Mouse (Mus musculus) common myeloid progenitor, adult 5-6 weeks (primary cell): ENCODE data around the gene Sgsh. TPM values are rescaled to one million over a fixed set of nuclear protein-coding genes. Genes with fewer than 3 reads are reported as not detected.

Source experiments
- ATAC-seq: replicated peaks from 2 replicates; pipeline ENCODE4 v1.8.0; 2016; ENCODE audit warnings: low read depth, mild to moderate bottlenecking, moderate TSS enrichment, inconsistent platforms; ENCODE audit not compliant: poor library complexity, severe bottlenecking
- total RNA-seq: library from RNA; stranded (forward); fragments of 200-1000, 187-1606 nt; gene quantifications from 2 replicates; pipeline ENCODE4 v1.2.3, GENCODE M21; 2017

The Sgsh gene
- total RNA-seq, 1 experiment from 2014 or later, result 6.7 TPM

- no peak for ATAC-seq
Measured at GRCm38 (mm10) chr11:119314252-119314936, 40.9 kb downstream of the Sgsh start.

- ATAC-seq, result no peak
Measured at GRCm38 (mm10) chr11:119310621-119311020, 44.7 kb downstream of the Sgsh start.

GRCm38 (mm10) chr11:119307916-119308315, 47.4 kb downstream of the Sgsh start:
- no peak for ATAC-seq

GRCm38 (mm10) chr11:119307658-119307867, 47.8 kb downstream of the Sgsh start, which contains the start of gene Card14:
TSS of gene Card14 (plus strand) at chr11:119307768.
- no peak for ATAC-seq

- no peak for ATAC-seq
Measured at GRCm38 (mm10) chr11:119306762-119307657, 48.3 kb downstream of the Sgsh start.

GRCm38 (mm10) chr11:119304904-119305712, 50.2 kb downstream of the Sgsh start:
- ATAC-seq, result peak; percentile 84

- no peak for ATAC-seq
Measured at GRCm38 (mm10) chr11:119300986-119301385, 54.4 kb downstream of the Sgsh start.

- peak; percentile 48 for ATAC-seq
Measured at GRCm38 (mm10) chr11:119300246-119300935, 54.9 kb downstream of the Sgsh start.

- ATAC-seq, result peak; percentile 84
Measured at GRCm38 (mm10) chr11:119299391-119300245, 55.7 kb downstream of the Sgsh start, which contains the start of gene Eif4a3. TSS of gene Eif4a3 (minus strand) at chr11:119300089.

GRCm38 (mm10) chr11:119298917-119299316, 56.4 kb downstream of the Sgsh start:
- ATAC-seq, result no peak

- no peak for ATAC-seq
Measured at GRCm38 (mm10) chr11:119297996-119298395, 57.3 kb downstream of the Sgsh start.

Other genes starting within 250 kb of the Sgsh start
- 3.5 and 4.3 TPM in 2 replicates for gene Tbc1d16, start 127.0 kb downstream of the Sgsh start, total RNA-seq
- gene Ccdc40, start 127.0 kb downstream of the Sgsh start, total RNA-seq, result 11.5 and 24.3 TPM in 2 replicates
- 19.6 and 33.4 TPM in 2 replicates for gene Gaa, start 87.6 kb downstream of the Sgsh start, total RNA-seq
- gene Eif4a3, start 55.4 kb downstream of the Sgsh start, total RNA-seq, result 212 and 226 TPM in 2 replicates
- not detected in 2 replicates for gene Card14, start 47.8 kb downstream of the Sgsh start, total RNA-seq
- 0.44 and 1.4 TPM in 2 replicates for gene Slc26a11, start within 50 bp of the Sgsh start, total RNA-seq
- 74.5 and 78.2 TPM in 2 replicates for gene Rnf213, start 37.6 kb upstream of the Sgsh start, total RNA-seq
- gene Endov, start 135.8 kb upstream of the Sgsh start, total RNA-seq, result 5.7 and 14.6 TPM in 2 replicates
- gene Nptx1, start 192.2 kb upstream of the Sgsh start, total RNA-seq, result not detected in 2 replicates
- 17.6 and 18.6 TPM in 2 replicates for gene Rptor, start 247.4 kb upstream of the Sgsh start, total RNA-seq